Mouse (Mus musculus) activated CD4-positive, CD25-positive, alpha-beta regulatory T cell, adult 9 weeks (primary cell): ENCODE measurements around the gene Klhdc7b. TPM values are rescaled to one million over a fixed set of nuclear protein-coding genes. Genes with fewer than 3 reads are reported as not detected.

Experiments
- polyA plus RNA-seq: library from polyadenylated mRNA; unstranded; fragments of 100-300 nt; shearing (Covaris generic); gene quantifications from one replicate; pipeline ENCODE4 v1.2.1, GENCODE M21; 2017

Gene Klhdc7b
- 0.09 TPM for polyA plus RNA-seq

GRCm38 (mm10) chr15:89384617-89385016, at the start of gene Klhdc7b:
Gene Klhdc7b, plus strand, starts transcription at chr15:89384917.

GRCm38 (mm10) chr15:89355241-89356187, 29.2 kb upstream of the Klhdc7b start, which contains the start of the genes Lmf2 and Ncaph2:
Gene Lmf2, minus strand, starts transcription at chr15:89355659.
Gene Ncaph2, plus strand, starts transcription at chr15:89355719.

GRCm38 (mm10) chr15:89373762-89374248, 10.9 kb upstream of the Klhdc7b start, which contains the start of gene Sco2:
Gene Sco2, minus strand, starts transcription at chr15:89373846.

DNA sequence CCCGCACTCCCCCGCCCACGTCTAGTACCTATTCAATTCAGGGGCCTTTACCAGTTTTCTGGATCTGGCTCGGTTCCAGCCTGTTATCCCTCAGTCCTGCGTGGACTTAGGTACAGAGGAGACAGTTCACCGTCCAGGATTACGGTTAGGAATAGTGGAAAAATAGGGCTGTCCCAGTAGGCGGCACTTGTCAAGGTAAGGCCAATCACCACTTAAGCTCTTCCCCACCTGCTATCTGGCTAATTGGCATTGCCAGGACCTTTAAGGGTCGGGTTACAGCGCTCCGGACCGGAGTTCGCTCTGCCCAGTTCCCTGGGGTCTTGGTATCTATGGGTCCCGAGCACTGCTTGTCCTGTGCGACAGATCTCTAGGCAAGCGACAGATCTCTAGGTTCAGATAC, 7.8 kb upstream of the Klhdc7b start, which contains the start of gene Tymp:
Gene Tymp (minus strand): TSS at position 83 of the 400 bp plus-strand sequence.

GRCm38 (mm10) chr15:89378831-89379401, 5.8 kb upstream of the Klhdc7b start, which contains the start of gene Odf3b:
Gene Odf3b, minus strand, starts transcription at chr15:89379282.

DNA sequence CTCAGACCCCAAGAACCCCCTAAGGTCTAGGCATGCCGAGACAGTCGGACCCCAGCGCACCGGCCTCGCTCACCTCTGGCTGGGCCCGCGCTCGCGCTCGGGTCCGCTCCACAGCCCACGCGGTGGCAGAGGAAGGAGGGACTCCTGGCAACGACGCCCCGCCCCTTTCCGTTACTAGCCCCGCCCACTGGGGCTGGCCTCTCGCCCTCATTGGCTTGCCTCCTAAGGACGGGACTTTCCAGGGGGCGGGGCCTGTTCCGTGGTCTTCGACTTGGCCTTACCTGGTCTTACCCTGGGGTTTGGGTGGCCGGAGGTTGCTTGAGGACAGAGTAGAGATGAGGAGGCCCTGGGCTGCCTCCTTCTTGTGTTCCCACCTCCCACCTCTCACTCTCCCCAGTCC, 25.4 kb downstream of the Klhdc7b start, which contains the start of gene Syce3:
Gene Syce3 (minus strand): TSS at position 386 of the 400 bp plus-strand sequence.

GRCm38 (mm10) chr15:89425711-89426121, 41.0 kb downstream of the Klhdc7b start, which contains the start of gene Cpt1b:
Gene Cpt1b, minus strand, starts transcription at chr15:89425863.

DNA sequence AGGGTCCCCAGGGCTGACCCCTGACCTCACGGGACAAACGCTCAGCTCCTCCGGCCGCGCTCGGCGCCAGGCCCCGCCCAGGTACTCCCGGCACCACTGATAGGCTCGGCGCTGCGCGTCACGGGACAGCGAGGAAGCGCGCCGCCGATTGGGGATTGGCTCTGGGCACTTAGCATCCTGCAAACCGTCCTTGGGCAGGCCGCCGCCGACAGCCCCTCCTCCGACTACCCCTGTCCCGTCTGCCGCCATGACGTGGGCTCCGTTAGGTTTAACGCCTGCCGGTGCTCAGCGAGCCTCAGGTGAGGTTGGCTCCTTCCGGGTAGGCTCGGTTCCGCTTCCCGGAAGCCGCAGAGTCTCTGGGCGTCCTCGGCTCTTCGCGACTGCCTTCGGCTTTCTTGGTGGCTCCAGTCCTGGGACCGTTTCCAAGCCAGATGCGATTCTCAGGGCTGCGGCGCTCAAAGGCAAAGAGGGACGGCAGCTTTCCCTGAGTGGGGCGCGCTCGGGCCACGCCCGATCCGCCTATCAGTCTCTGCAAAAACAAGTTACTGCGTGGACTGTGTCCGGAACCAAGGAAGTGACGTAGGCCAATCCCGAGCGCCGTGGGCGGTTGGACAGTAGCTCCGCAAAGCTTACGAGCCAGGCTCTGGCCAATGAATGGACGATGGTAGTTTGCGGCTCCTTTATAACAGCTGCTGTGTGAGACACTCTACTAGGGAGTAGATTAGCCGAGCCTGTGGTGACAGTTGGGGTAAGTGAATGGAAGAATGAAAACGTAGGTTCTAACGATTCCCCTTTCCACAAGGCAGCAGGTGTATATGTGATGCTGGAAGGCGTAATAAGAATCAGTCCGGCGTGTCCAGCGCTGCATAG, 44.9 kb downstream of the Klhdc7b start, which contains the start of the genes C730034F03Rik, Gm44502 and Chkb:
Gene C730034F03Rik (plus strand): TSS at position 238 of the 870 bp plus-strand sequence.
Gene Gm44502 (minus strand): TSS at position 345 of the 870 bp plus-strand sequence.
Gene Chkb (minus strand): TSS at position 557 of the 870 bp plus-strand sequence.

Other genes with a start within 250 kb of the Klhdc7b start
- gene Mapk12, start 244.2 kb upstream of the Klhdc7b start, polyA plus RNA-seq = 6.7 TPM
- 55.5 TPM for gene Mapk11, start 235.3 kb upstream of the Klhdc7b start, polyA plus RNA-seq
- 4.5 TPM for gene Plxnb2, start 204.1 kb upstream of the Klhdc7b start, polyA plus RNA-seq
- gene Dennd6b, start 188.4 kb upstream of the Klhdc7b start, polyA plus RNA-seq = 38.5 TPM
- 5.7 TPM for gene Ppp6r2, start 173.4 kb upstream of the Klhdc7b start, polyA plus RNA-seq
- 68.5 TPM for gene Sbf1, start 69.6 kb upstream of the Klhdc7b start, polyA plus RNA-seq
- gene Adm2, start 62.2 kb upstream of the Klhdc7b start, polyA plus RNA-seq = not detected
- not detected for gene Miox, start 50.5 kb upstream of the Klhdc7b start, polyA plus RNA-seq
- 68.6 TPM for gene Lmf2, start 29.3 kb upstream of the Klhdc7b start, polyA plus RNA-seq
- 172 TPM for gene Ncaph2, start 29.2 kb upstream of the Klhdc7b start, polyA plus RNA-seq
- 7.8 TPM for gene Sco2, start 11.1 kb upstream of the Klhdc7b start, polyA plus RNA-seq
- gene Tymp, start 7.9 kb upstream of the Klhdc7b start, polyA plus RNA-seq = 0.75 TPM
- 0.35 TPM for gene Odf3b, start 5.6 kb upstream of the Klhdc7b start, polyA plus RNA-seq
- not detected for gene Syce3, start 25.6 kb downstream of the Klhdc7b start, polyA plus RNA-seq
- 0.33 TPM for gene Cpt1b, start 40.9 kb downstream of the Klhdc7b start, polyA plus RNA-seq
- 6.0 TPM for gene C730034F03Rik, start 44.7 kb downstream of the Klhdc7b start, polyA plus RNA-seq
- gene Gm44502, start 44.8 kb downstream of the Klhdc7b start, polyA plus RNA-seq = not detected
- gene Chkb, start 45.0 kb downstream of the Klhdc7b start, polyA plus RNA-seq = 104 TPM
- 0.06 TPM for gene Mapk8ip2, start 69.0 kb downstream of the Klhdc7b start, polyA plus RNA-seq
- gene Arsa, start 92.5 kb downstream of the Klhdc7b start, polyA plus RNA-seq = 25.0 TPM
- not detected for gene Shank3, start 114.7 kb downstream of the Klhdc7b start, polyA plus RNA-seq
- not detected for gene Acr, start 183.4 kb downstream of the Klhdc7b start, polyA plus RNA-seq
- gene Rabl2, start 207.0 kb downstream of the Klhdc7b start, polyA plus RNA-seq = 1.8 TPM